Mouse (Mus musculus): ENCODE data around the gene Cfap77. TPM values are rescaled to one million over a fixed set of nuclear protein-coding genes. Genes with fewer than 3 reads are reported as not detected.

Cfap77 gene
- polyA plus RNA-seq, 1 experiment = 0.06 TPM

- H3K4me2 ChIP-seq (ENCODE audit: low read depth) = no peak overlapping the region
- H3K36me3 ChIP-seq (ENCODE audit: control insufficient read depth, insufficient read depth) = peaks cover 63% of the 10 kb centered on the region
- H3ac ChIP-seq (ENCODE audit: control insufficient read depth, insufficient read length) = no peak overlapping the region
- no peaks in the 10 kb centered on the region for H3K27me3 ChIP-seq (ENCODE audit: control insufficient read depth, insufficient read depth, insufficient read length)
- H3K79me2 ChIP-seq (ENCODE audit: control insufficient read depth, insufficient read depth) = no peaks in the 10 kb centered on the region
- H3K4me3 ChIP-seq = no peak overlapping the region
- TF ChIP-seq SRF (IDR thresholded peaks at IDR 0.05; ENCODE audit: control insufficient read depth, insufficient read length, low read depth) (no peak), TCF3 (IDR thresholded peaks at IDR 0.05; ENCODE audit: insufficient read length, low read depth) (no peak)
Measured at GRCm38 (mm10) chr2:29081965-29082364, 27.1 kb upstream of the Cfap77 start.

GRCm38 (mm10) chr2:29076226-29076625 lies 21.4 kb upstream of the Cfap77 start:
- TF ChIP-seq REST (IDR thresholded peaks at IDR 0.05; ENCODE audit: insufficient read depth, insufficient read length) (no peak), POLR2AphosphoS2 (IDR thresholded peaks at IDR 0.05; ENCODE audit: insufficient read length, low read depth) (no peak), E2F4 (IDR thresholded peaks at IDR 0.05; ENCODE audit: insufficient read depth) (no peak), CEBPB (IDR thresholded peaks at IDR 0.05; ENCODE audit: insufficient read depth, poor library complexity, severe bottlenecking) (no peak), TCF3 (IDR thresholded peaks at IDR 0.05; ENCODE audit: insufficient read length, low read depth) (no peak), POLR2A (IDR thresholded peaks at IDR 0.05; ENCODE audit: insufficient read length, low read depth) (no peak), MAX (IDR thresholded peaks at IDR 0.05; ENCODE audit: low read depth) (no peak), SRF (IDR thresholded peaks at IDR 0.05; ENCODE audit: control insufficient read depth, insufficient read length, low read depth) (no peak), MYOD1 (IDR thresholded peaks at IDR 0.05; ENCODE audit: control insufficient read depth in 1 of 3, insufficient read length in 2 of 3, low read depth in 2 of 3) (no peak), TCF12 (IDR thresholded peaks at IDR 0.05; ENCODE audit: insufficient read depth, poor library complexity, severe bottlenecking) (no peak), MYOG (IDR thresholded peaks at IDR 0.05; ENCODE audit: control insufficient read depth in 1 of 3, insufficient read depth in 1 of 3, insufficient read length in 2 of 3, low read depth in 2 of 3) (no peak), USF1 (IDR thresholded peaks at IDR 0.05; ENCODE audit: low read depth) (no peak)
- peaks cover 39% of the 10 kb centered on the region for H3K36me3 ChIP-seq (ENCODE audit: control insufficient read depth, insufficient read depth)
- no peak overlapping the region for H3K4me3 ChIP-seq
- H3ac ChIP-seq (ENCODE audit: control insufficient read depth, insufficient read length) = no peak overlapping the region
- H3K79me2 ChIP-seq (ENCODE audit: control insufficient read depth, insufficient read depth) = no peaks in the 10 kb centered on the region
- H3K4me2 ChIP-seq (ENCODE audit: low read depth) = no peak overlapping the region
- H3K27me3 ChIP-seq (ENCODE audit: control insufficient read depth, insufficient read depth, insufficient read length) = no peaks in the 10 kb centered on the region

GRCm38 (mm10) chr2:29075331-29076070 lies 20.6 kb upstream of the Cfap77 start:
- no peak overlapping the region for H3K4me2 ChIP-seq (ENCODE audit: low read depth)
- no peaks in the 10 kb centered on the region for H3K27me3 ChIP-seq (ENCODE audit: control insufficient read depth, insufficient read depth, insufficient read length)
- H3K36me3 ChIP-seq (ENCODE audit: control insufficient read depth, insufficient read depth) = peaks cover 35% of the 10 kb centered on the region
- TF ChIP-seq SRF (IDR thresholded peaks at IDR 0.05; ENCODE audit: control insufficient read depth, insufficient read length, low read depth) = no peak
- no peak for TF ChIP-seq E2F4 (IDR thresholded peaks at IDR 0.05; ENCODE audit: insufficient read depth)
- no peak for TF ChIP-seq CEBPB (IDR thresholded peaks at IDR 0.05; ENCODE audit: insufficient read depth, poor library complexity, severe bottlenecking)
- no peak for TF ChIP-seq POLR2A (IDR thresholded peaks at IDR 0.05; ENCODE audit: insufficient read length, low read depth)
- TF ChIP-seq USF1 (IDR thresholded peaks at IDR 0.05; ENCODE audit: low read depth) = no peak
- no peak for TF ChIP-seq POLR2AphosphoS2 (IDR thresholded peaks at IDR 0.05; ENCODE audit: insufficient read length, low read depth)
- TF ChIP-seq TCF12 (IDR thresholded peaks at IDR 0.05; ENCODE audit: insufficient read depth, poor library complexity, severe bottlenecking) = no peak
- no peak for TF ChIP-seq TCF3 (IDR thresholded peaks at IDR 0.05; ENCODE audit: insufficient read length, low read depth)
- no peak for TF ChIP-seq MYOG (IDR thresholded peaks at IDR 0.05; ENCODE audit: control insufficient read depth in 1 of 3, insufficient read depth in 1 of 3, insufficient read length in 2 of 3, low read depth in 2 of 3)
- TF ChIP-seq REST (IDR thresholded peaks at IDR 0.05; ENCODE audit: insufficient read depth, insufficient read length) = no peak
- TF ChIP-seq MAX (IDR thresholded peaks at IDR 0.05; ENCODE audit: low read depth) = no peak
- no peak for TF ChIP-seq MYOD1 (IDR thresholded peaks at IDR 0.05; ENCODE audit: control insufficient read depth in 1 of 3, insufficient read length in 2 of 3, low read depth in 2 of 3)
- H3ac ChIP-seq (ENCODE audit: control insufficient read depth, insufficient read length) = no peak overlapping the region
- no peaks in the 10 kb centered on the region for H3K79me2 ChIP-seq (ENCODE audit: control insufficient read depth, insufficient read depth)
- H3K4me3 ChIP-seq = no peak overlapping the region

- Histone ChIP-seq H3K4me3 (no peak overlapping the region), H3K27me3 (ENCODE audit: control insufficient read depth, insufficient read depth, insufficient read length) (no peaks in the 10 kb centered on the region), H3K36me3 (ENCODE audit: control insufficient read depth, insufficient read depth) (peaks cover 36% of the 10 kb centered on the region), H3K79me2 (ENCODE audit: control insufficient read depth, insufficient read depth) (no peaks in the 10 kb centered on the region), H3ac (ENCODE audit: control insufficient read depth, insufficient read length) (no peak overlapping the region), H3K4me2 (ENCODE audit: low read depth) (no peak overlapping the region)
- no peak for TF ChIP-seq REST (IDR thresholded peaks at IDR 0.05; ENCODE audit: insufficient read depth, insufficient read length)
Measured at GRCm38 (mm10) chr2:29074676-29075075, 19.8 kb upstream of the Cfap77 start.

- Histone ChIP-seq H3K27me3 (ENCODE audit: control insufficient read depth, insufficient read depth, insufficient read length) (no peaks in the 10 kb centered on the region), H3ac (ENCODE audit: control insufficient read depth, insufficient read length) (no peak overlapping the region), H3K4me3 (no peak overlapping the region), H3K36me3 (ENCODE audit: control insufficient read depth, insufficient read depth) (peaks cover 20% of the 10 kb centered on the region), H3K79me2 (ENCODE audit: control insufficient read depth, insufficient read depth) (peaks cover 13% of the 10 kb centered on the region), H3K4me2 (ENCODE audit: low read depth) (no peak overlapping the region)
- no peak for TF ChIP-seq E2F4 (IDR thresholded peaks at IDR 0.05; ENCODE audit: insufficient read depth)
Measured at GRCm38 (mm10) chr2:29066410-29066809, 11.5 kb upstream of the Cfap77 start.
